23 mouse cellular contexts compared by ENCODE assay signal in genomic region chr6:84899002-84899774, GRCm38 (mm10).
"Had no signal": no experiment of that assay in that cellular context is flagged by ENCODE, and none has a peak within 500 bp of the region (broad histone marks: within the 10 kb centered on the region; RNA-seq: fewer than 3 reads in every experiment).

No protein-coding gene starts in this region.

- H3K36me3 ChIP-seq: heart, embryonic 13.5 days; heart, embryonic 15.5 days; hindbrain, embryonic 13.5 days; hindbrain, embryonic 15.5 days; limb, embryonic 13.5 days; limb, embryonic 15.5 days; liver, embryonic 12.5 days had no signal

- H3K4me1 ChIP-seq: hindbrain, embryonic 13.5 days; hindbrain, embryonic 15.5 days; limb, embryonic 13.5 days; limb, embryonic 15.5 days; liver, embryonic 12.5 days had no signal

- ATAC-seq: forebrain, postnatal 0 days; hindbrain, postnatal 0 days; intestine, embryonic 16.5 days; liver, embryonic 12.5 days had no signal

- H3K27ac ChIP-seq: heart, adult 2 months; heart, embryonic 13.5 days; heart, embryonic 15.5 days; hindbrain, embryonic 13.5 days; hindbrain, embryonic 15.5 days; hindbrain, postnatal 0 days; limb, embryonic 13.5 days; limb, embryonic 15.5 days; liver, embryonic 12.5 days; liver, embryonic 14.5 days had no signal

- H3K27me3 ChIP-seq: heart, embryonic 13.5 days; heart, embryonic 15.5 days; hindbrain, embryonic 13.5 days; hindbrain, embryonic 15.5 days; limb, embryonic 13.5 days; limb, embryonic 15.5 days; liver, embryonic 12.5 days had no signal

- H3K4me3 ChIP-seq: heart, adult 2 months; heart, embryonic 13.5 days; heart, embryonic 15.5 days; hindbrain, embryonic 13.5 days; hindbrain, embryonic 15.5 days; limb, embryonic 13.5 days; limb, embryonic 15.5 days; liver, embryonic 12.5 days had no signal

- H3K4me2 ChIP-seq: heart, embryonic 11.5 days; heart, embryonic 13.5 days; heart, embryonic 15.5 days; hindbrain, embryonic 13.5 days; hindbrain, embryonic 15.5 days; limb, embryonic 13.5 days; limb, embryonic 15.5 days; liver, embryonic 12.5 days had no signal

- DNase-seq: forebrain, postnatal 0 days; gastrocnemius, postnatal 14 days; gastrocnemius, postnatal 36 days; heart, adult 11 months; heart, adult 2 months; heart, postnatal 14 days; heart, postnatal 36 days; kidney, adult 11 months; kidney, postnatal 10 days; layer of hippocampus, adult 9-11 months; layer of hippocampus, postnatal 36 days; left cerebral cortex, postnatal 4 days had no signal

- H3K9ac ChIP-seq: forebrain, postnatal 0 days; heart, embryonic 13.5 days; heart, embryonic 15.5 days; hindbrain, embryonic 13.5 days; hindbrain, embryonic 15.5 days; limb, embryonic 13.5 days; limb, embryonic 15.5 days; liver, embryonic 12.5 days; liver, embryonic 14.5 days had no signal

- H3K9me3 ChIP-seq: heart, embryonic 13.5 days; heart, embryonic 15.5 days; hindbrain, embryonic 13.5 days; hindbrain, embryonic 15.5 days; limb, embryonic 13.5 days; limb, embryonic 15.5 days; liver, embryonic 12.5 days had no signal
